Comparison of ENCODE assay signal across 10 mouse cellular contexts in genomic region chr10:59490920-59491319, GRCm38 (mm10). TPM values are rescaled to one million over a fixed set of nuclear protein-coding genes. Genes with fewer than 3 reads are reported as not detected.
A peak's percentile ranks its signal among the peaks of the same experiment; 100 is the strongest.
DNase-seq lines count a peak whose midpoint lies in the region; ATAC-seq and TF ChIP-seq lines count a peak whose summit lies in the region.
"Had no signal": no experiment of that assay in that cellular context is flagged by ENCODE, and none has a peak within 500 bp of the region (broad histone marks: within the 10 kb centered on the region; RNA-seq: fewer than 3 reads in every experiment).

No protein-coding gene starts in this region.

- no peak overlapping the region for H3K27ac ChIP-seq in kidney, embryonic 15.5 days
- no peak overlapping the region for H3K27ac ChIP-seq in thymus, adult 2 months (ENCODE audit: control insufficient read depth, insufficient read depth, low read length)

- DNase-seq in kidney, adult 18-20 months, result peak; percentile 15
- peak; percentile 13 for DNase-seq in thymus, adult 2 months
- DNase-seq in thymus, adult 18-20 months, result no peak
- peak; percentile 48 for DNase-seq in induced T-regulatory cell, adult 2 months (ENCODE audit: low read depth)
- DNase-seq in retina, embryonic 14.5 days (ENCODE audit: low spot score), result no peak
- no peak for DNase-seq in gastrocnemius, postnatal 10 days
- no peak for DNase-seq in urinary bladder, adult 18-20 months (ENCODE audit: low spot score in 2 of 2)
- DNase-seq: retina, postnatal 1 day had no signal

- H3K4me3 ChIP-seq in kidney, embryonic 15.5 days (replicated peaks), result no peak overlapping the region
- H3K4me3 ChIP-seq in thymus, adult 2 months (ENCODE audit: control insufficient read depth, insufficient read depth, low read length), result no peak overlapping the region

- H3K9ac ChIP-seq in kidney, embryonic 15.5 days, result no peak overlapping the region

- no peak overlapping the region for H3K4me2 ChIP-seq in kidney, embryonic 15.5 days

- ATAC-seq in kidney, embryonic 15.5 days (replicated peaks; ENCODE audit: low FRiP score), result no peak

- no peak for TF ChIP-seq POLR2A in thymus, adult 2 months (IDR thresholded peaks at IDR 0.05; ENCODE audit: control insufficient read depth, extremely low read depth, insufficient read depth, low read length, poor library complexity)

- H3K36me3 ChIP-seq in kidney, embryonic 15.5 days, result peaks cover 21% of the 10 kb centered on the region
- H3K36me3 ChIP-seq in thymus, adult 2 months (ENCODE audit: control insufficient read depth, insufficient read depth, low read length), result no peaks in the 10 kb centered on the region

- WGBS in kidney, embryonic 15.5 days, result 89% methylated on average over 8 of the region's 8 CpGs
- 92% methylated on average over 8 of the region's 8 CpGs for WGBS in thymus, adult 2 months

- 0 out of 2 replicates have a peak, but pooled peaks cover under 1% of the 10 kb centered on the region for H3K4me1 ChIP-seq in kidney, embryonic 15.5 days
- no peaks in the 10 kb centered on the region for H3K4me1 ChIP-seq in thymus, adult 2 months (replicated peaks; ENCODE audit: control insufficient read depth, insufficient read depth, low read length)

- no peak for TF ChIP-seq CTCF in thymus, adult 2 months (IDR thresholded peaks at IDR 0.05; ENCODE audit: borderline replicate concordance, control insufficient read depth, extremely low read depth, insufficient read depth, low read length, poor library complexity)

- no peaks in the 10 kb centered on the region for H3K27me3 ChIP-seq in kidney, embryonic 15.5 days
- H3K27me3 ChIP-seq in thymus, adult 2 months (ENCODE audit: control insufficient read depth, insufficient read depth, low read length), result no peaks in the 10 kb centered on the region

- peaks cover 9% of the 10 kb centered on the region; the same call in 1 of the 2 replicates for H3K9me3 ChIP-seq in kidney, embryonic 15.5 days (replicated peaks)

RNA-seq across cellular contexts. Expression of gene Oit3, which starts 49.3 kb away (rescaled TPM):
- 1.9 and 2.3 TPM in 2 replicates for polyA plus RNA-seq in kidney, embryonic 15.5 days (2015; fragmentation: Nextera tagmentation; extraction: Ambion mirVana)
- polyA plus RNA-seq in thymus, adult 2 months (2012; rRNA removed), result 0.18 and 0.35 TPM in 2 replicates
- total RNA-seq in gastrocnemius, postnatal 10 days (2021), result under 1 TPM; 0.54 to 0.89 TPM
- total RNA-seq: gastrocnemius, adult 18-20 months had no signal

Comparison
In these comparisons a context has a peak if more than half of its experiments do, and no peak if none do; other contexts are left out.
1. DNase-seq: peak in kidney, adult 18-20 months (single experiment), thymus, adult 2 months (single experiment) and induced T-regulatory cell, adult 2 months (single experiment); none in thymus, adult 18-20 months (0 of 2), retina, embryonic 14.5 days (single experiment), gastrocnemius, postnatal 10 days (single experiment) and urinary bladder, adult 18-20 months (0 of 2).